Mouse (Mus musculus) retina, adult 2 months (tissue): Measurements from ENCODE around the gene Adora1.
"Not testable (repeated sequence)": the region's sequence is repeated elsewhere in the genome, so short reads cannot be mapped to it uniquely, and the experiment has no call there.

Experiments
- DNase-seq: peaks from one replicate; pipeline ENCODE4 v3.0.0-alpha.2; 2012; ENCODE audit warnings: low read depth, low spot score

The Adora1 gene

DNA sequence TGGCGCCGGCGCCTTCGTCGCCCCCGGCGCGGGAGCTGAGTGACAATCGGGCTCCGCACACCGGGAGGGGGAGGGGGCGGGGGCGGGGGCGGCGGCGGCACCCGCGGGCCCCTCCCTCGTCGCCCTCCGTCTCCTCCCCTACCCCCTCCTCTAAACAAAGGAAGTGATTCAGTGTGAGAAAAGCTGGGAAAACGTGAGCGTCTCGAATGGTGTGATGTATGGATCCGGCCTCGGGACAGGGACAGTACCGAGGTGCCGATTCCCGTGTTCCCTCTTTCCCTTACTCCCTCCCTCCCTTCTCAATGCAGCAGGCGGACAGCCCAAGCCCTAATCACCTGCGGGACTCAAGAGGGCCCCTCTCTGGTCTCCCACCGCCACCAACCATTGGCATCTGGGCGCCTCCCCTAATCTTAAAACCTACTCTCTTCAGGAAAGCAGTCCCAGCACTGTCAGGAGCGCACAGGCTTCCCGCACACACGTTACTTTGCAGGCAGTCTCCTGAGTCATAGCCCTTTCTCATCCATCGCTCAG is at the start of gene Adora1:
Gene Adora1 (minus strand): TSS at position 41 of the 531 bp plus-strand sequence.
- no peak for DNase-seq

- no peak for DNase-seq
Observed at GRCm38 (mm10) chr1:134283108-134283507, 47.9 kb upstream of the Adora1 start.

DNA sequence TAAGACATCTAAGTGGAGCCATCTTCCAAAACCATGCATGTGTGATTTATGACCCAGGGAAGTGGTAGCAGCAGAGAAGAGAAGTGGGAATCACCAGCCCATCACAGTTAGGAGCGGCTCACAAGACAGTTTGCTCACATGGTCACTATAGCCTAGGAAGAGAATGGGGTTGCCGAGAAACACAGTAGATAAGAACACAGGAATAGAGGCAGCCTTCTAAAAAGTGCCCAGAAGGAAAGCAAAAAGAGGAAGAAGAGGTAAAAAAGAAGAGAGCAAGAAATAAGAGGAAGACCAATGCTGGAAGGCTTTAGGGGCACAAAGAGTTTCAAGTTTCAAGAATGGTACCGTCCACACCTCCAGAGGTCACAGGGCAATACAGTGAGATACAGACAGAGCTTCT is 47.1 kb upstream of the Adora1 start:
- DNase-seq, result no peak

DNA sequence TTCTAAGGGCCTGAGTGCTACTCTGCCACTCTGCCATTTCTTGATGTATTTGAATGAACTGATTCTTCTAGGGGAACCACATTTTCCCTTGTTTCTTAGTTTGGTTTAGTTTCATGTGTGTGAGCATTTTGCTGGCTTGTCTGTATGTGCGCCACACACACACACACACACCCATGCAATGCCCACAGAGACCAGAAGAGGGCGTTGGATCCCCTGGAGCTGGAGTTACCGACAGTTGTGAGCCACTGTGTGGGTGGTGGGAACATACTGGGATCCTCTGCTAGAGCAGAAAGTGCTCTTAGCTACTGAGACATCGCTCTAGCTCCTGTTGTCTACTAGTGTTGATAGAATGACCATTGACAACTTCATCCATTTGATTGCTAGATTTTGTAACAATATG is 46.3 kb upstream of the Adora1 start:
- no peak for DNase-seq

DNA sequence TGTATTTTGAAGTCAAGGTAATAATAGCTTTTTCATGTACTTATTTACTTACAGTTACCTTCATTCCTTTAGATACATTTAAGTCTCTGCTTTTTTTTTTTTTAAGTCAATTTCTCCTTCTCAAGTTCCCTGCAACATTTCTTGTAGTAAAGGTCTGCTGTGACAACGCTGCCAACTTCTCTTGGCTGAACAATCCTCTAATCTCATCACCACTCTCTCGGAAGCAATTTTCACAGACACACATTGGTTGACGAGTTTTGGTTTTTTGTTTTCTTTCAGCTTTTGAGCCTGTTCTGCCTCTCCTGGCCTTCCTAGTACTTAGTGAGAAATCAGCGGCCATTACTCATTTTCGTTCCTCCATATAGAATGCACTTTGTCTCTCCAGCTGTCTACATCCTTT is 44.9 kb upstream of the Adora1 start:
- no peak for DNase-seq

- no peak for DNase-seq
Observed at GRCm38 (mm10) chr1:134276823-134277222, 41.6 kb upstream of the Adora1 start.

- no peak for DNase-seq
Observed at GRCm38 (mm10) chr1:134275616-134276464, 40.6 kb upstream of the Adora1 start.

GRCm38 (mm10) chr1:134274483-134274920 is 39.3 kb upstream of the Adora1 start:
- no peak for DNase-seq

DNA sequence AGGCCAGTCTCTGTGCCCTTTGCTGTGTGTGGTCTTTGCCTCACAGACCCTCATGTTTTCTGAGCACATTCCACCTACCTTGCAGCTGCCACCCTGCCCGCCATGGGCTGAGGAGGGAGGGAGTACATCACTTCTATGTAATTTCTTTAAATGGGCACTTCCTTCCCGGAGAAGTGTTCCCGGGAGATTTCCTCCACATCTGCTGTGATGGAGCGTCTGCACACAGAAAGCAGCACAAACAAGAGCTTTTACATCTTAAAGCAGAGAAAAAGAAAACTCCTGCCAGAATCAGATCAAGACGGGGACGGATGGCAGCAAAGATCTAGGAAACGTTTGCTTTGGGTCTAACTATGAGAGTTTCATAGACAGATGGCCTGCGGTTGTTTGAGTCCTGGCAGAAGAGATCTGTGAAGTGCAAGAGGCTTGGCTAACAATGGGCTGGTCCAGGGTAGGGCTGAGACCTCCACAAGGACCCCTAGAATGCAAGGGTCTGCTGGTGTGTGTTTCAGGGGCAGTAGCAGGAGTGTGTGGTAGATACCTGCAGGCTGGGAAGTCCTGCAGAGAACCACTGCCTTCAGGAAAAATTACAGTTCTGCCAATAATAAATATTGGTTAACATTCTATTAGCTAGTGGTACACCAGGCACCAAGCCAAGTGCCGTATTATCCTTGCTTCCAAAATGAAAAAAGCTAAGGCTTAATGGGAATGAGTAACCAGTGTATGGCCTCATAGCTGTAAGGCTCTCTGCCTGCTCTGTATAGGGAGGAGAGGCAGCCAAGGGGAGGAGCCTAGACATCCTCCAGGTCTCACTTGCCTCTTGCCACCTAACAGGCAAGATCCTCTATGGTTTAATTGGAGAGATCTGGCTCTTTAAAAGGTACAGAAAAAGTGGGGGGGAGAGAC is 38.5 kb upstream of the Adora1 start:
- DNase-seq, result no peak

DNA sequence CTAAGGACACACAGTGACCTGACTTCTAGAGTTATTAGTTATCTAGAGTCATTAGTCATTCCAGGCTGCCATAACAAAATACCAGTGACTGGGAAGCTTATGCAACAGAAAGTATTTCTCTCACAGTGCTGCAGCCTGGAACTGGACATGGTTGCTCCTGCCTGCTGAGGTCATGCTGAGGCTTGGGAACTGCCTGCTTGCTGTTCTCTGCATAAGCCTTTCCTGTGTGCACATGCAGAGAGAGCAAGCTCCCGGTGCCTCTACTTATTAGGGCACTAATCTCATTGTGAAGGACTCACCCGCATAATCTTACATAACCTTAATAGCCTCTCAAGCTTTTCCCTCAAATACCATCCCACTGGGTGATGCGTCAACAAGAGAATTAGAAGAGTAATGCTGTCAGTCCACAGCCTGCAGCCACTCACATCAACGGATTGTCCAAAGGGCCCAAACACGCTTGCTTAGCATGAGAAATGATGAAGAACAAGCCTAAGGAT is 37.6 kb upstream of the Adora1 start:
- peak; percentile 69 for DNase-seq

GRCm38 (mm10) chr1:134270026-134270425 is 34.8 kb upstream of the Adora1 start:
- DNase-seq, result no peak

DNA sequence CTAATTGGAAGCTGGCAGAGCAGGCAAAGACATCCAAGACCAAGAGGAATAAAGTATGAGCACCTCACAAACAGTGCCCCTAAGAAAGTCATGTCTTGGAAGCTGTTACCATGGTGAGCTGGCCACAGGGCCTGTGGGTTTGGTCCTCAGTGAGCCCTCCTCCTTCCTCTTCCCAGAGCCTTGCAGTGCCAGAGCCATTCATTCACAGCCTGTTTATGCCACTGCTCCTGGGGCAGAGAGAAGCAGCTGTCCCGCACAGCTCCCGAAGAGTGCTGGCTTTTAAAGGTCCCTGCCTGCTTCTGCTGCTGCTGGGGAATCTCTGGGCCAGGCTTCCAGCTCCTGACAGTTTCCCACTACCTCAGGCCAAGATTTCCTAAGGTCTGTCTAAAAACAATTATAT is 30.6 kb upstream of the Adora1 start:
- no peak for DNase-seq

GRCm38 (mm10) chr1:134264341-134264740 is 29.1 kb upstream of the Adora1 start:
- DNase-seq, result no peak

DNA sequence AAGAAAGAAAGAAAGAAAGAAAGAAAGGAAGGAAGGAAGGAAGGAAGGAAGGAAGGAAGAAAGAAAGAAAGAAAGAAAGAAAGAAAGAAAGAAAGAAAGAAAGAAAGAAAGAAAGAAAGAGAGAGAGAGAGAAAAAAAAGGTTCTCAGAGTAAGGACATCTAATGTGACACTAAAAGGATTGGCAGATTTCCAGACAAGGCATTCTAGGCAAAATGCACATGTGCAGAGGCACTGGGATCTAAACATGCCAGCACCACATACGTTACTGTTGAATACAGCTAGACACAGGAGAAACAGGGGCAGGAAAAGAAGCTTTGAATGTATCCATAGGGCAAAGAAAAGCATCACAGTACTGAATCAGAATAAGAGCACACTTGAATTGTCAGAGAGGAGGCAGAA is 14.4 kb upstream of the Adora1 start:
- not testable (repeated sequence) for DNase-seq

DNA sequence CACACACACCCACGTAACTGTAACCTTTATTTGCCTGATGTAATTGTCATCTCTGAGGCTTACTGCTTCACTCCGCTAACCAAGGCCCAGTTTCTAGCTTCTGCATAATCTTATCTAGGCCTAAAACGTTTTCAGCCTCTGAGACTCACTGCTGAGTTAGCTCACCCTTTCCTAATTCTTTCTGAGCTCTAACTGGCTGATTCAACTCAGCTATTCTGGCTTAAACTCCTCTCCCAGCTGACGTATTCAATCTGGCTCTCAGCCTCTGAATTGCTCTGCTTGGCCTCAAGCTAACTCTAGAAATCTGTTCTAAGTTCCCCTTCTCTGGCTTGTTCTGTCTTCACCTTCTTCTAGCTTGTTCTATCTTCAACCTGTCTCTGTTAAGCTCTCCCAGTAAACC is 11.4 kb upstream of the Adora1 start:
- DNase-seq, result no peak

GRCm38 (mm10) chr1:134245004-134245717 is 9.9 kb upstream of the Adora1 start:
- no peak for DNase-seq

GRCm38 (mm10) chr1:134243948-134244914 is 9.0 kb upstream of the Adora1 start:
- DNase-seq, result peak; percentile 50

- no peak for DNase-seq
Observed at GRCm38 (mm10) chr1:134243505-134243904, 8.3 kb upstream of the Adora1 start.

GRCm38 (mm10) chr1:134242286-134242685 is 7.1 kb upstream of the Adora1 start:
- DNase-seq, result no peak

DNA sequence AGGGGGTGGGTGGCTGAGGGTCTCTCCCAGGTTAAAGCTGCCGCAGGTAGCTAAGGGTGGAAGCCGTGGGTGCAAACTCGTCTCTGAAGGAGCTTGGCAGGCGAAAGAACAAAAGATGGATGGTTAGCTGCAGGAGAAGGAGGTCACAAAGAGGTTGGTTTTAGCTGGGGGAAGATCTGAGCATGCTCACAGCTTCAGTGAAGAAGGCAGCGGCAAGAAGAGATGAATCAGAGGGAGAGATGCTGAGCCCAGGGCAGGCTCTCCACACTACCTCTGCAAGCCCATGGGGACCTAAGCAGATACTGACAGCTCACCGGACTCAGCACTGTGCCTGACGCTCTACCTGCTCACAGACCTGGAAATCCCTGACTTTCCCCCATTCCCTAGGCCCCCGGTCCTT is 6.1 kb upstream of the Adora1 start:
- DNase-seq, result no peak
